Mouse (Mus musculus): Measurements from ENCODE around the gene Lims1. TPM values are rescaled to one million over a fixed set of nuclear protein-coding genes. Genes with fewer than 3 reads are reported as not detected.
"Not testable (repeated sequence)": the region's sequence is repeated elsewhere in the genome, so short reads cannot be mapped to it uniquely, and the experiment has no call there.

The Lims1 gene
- total RNA-seq (2021), result 10 to 100 TPM; 22.1 to 22.7 TPM
- long read RNA-seq, experiment 1, full-length matches to known transcripts, result 21 of 29 reads
- long read RNA-seq, experiment 1, partial matches to known transcripts, result 2 of 29 reads
- long read RNA-seq, experiment 1, other reads (novel, unspliced or antisense), result 6 of 29 reads
- long read RNA-seq, experiment 2, full-length matches to known transcripts, result 7 of 12 reads
- long read RNA-seq, experiment 2, partial matches to known transcripts, result 0 of 12 reads
- long read RNA-seq, experiment 2, other reads (novel, unspliced or antisense), result 5 of 12 reads

DNA sequence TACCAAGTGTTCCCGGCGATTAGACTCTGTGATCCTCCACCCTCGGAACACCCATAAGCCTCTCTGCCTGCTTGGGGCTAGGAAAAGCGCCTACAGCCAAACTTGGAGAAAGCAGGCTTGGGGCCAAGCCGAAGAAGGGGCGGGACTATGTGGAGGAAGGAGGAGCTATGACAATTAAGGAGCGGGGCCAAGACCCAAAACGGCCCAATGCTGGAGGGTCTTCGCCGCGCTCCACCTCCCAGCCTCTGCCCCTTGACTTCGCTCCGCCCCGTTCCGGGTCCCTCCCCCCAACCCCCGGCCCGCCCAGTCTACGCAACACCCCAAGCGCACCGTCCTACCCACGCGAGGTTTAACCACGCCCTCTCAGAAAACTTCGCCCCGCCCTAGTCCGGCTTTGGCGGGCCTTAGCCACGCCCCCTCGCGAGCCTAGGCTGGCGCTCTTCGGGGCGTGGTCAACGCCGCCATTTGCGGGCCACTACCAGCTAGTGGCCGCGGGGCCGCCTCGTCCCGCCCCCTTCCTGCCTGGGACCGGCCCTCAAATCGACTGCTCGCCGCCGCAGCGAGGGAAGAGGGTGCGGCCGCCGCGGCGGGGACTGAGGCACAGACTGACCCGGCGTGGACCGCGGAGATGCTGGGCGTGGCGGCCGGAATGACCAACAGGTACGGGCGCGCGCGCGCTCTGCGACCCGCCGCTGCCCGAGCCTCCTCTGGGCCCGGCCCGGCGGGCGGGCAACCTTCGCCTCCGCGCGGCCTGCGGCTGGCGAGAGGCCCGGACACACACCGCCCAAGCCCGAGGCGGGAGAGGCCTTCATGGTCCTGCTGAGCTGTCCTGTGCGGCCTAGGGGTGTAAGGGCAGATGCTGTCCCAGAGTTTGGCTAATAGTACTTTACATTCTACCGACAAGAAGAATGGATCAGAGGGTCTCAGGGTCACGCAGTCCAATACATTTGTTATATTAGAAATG is at the start of gene Lims1:
Gene Lims1, plus strand, starts transcription at position 439 of the 964 bp plus-strand sequence.
- peak; percentile 95 to 96 for DNase-seq (ENCODE audit: low spot score in 2 of 2)

DNA sequence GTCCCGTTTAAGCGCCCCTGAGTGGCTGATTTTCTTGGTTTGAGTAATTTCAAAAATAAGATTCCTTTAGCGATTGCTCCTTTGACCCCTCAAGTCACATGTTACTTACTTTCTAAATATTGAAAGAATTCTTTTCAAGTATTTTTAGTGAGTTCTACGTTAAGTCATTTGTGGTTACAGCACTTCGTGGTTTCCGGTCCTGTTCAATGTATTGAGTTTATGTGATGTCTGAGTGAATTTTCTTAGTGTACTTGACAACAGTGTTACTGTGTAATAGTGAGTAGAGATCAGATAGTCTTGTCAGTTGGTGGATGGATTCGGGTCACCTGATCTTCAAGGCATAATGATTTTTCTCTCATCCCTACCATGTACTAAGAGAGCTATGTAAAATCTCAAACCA is 41.0 kb upstream of the Lims1 start:
- no peak for DNase-seq (ENCODE audit: low spot score in 2 of 2)

DNA sequence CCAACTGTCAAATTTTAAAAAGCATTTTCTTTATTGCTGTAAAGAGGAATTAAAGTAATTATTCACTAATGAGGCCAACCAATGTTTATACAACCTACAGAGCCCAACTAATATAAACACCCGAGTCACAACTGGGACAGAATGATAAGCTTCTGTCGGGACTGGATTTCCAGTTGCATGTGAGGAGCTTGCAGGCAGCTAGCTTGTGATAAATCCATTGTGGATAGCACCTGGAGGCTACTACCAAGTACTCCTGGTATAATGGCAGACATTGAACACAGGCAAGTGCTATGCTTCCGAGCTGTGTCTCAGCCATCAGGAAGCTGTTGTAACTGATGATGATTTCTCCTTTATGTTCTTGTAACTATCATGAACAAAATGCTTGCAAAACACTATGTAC is 32.5 kb upstream of the Lims1 start:
- no peak for DNase-seq (ENCODE audit: low spot score in 2 of 2)

DNA sequence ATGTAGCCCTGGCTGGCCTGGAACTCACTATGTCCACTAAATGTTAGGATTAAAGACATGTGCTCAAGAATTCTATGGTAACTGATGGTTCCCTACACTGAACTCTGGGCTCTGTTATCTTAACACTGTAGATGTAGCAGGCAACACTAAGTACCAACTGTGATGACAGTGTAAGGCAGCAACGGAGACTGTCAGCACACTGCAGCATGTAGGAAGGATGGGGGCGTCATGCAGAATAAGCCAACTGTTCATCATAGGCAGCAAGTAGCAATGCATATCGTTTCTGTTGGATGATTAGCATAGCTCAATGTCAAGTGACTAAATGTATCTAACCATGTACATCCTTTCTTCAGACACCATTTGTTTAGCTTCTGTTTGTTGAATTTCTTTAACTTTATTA is 29.0 kb upstream of the Lims1 start:
- DNase-seq (ENCODE audit: low spot score in 2 of 2), result peak in 1 of 2 experiments; percentile 36

DNA sequence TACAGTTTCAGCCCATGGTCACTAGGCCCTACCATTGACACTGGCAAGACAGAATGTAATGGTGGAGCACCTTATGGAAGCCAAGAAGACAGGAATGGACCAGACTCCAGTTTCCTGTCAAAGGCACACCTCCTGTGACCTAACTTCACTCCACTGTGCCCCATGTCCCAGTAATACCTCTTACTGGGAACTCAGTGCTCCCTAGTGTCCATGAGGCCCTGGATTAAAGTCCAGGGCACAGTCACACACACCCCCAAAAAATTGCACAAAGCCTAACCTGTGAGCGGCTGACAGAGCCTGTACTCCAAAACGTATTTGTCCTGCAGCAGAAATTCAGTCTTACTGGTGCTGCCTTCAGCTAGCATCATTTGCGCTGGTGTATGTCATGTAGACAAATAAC is 27.7 kb upstream of the Lims1 start:
- DNase-seq (ENCODE audit: low spot score in 2 of 2), result no peak

- no peak for DNase-seq (ENCODE audit: low spot score in 2 of 2)
Observed at GRCm38 (mm10) chr10:58304996-58305395, 18.3 kb upstream of the Lims1 start.

DNA sequence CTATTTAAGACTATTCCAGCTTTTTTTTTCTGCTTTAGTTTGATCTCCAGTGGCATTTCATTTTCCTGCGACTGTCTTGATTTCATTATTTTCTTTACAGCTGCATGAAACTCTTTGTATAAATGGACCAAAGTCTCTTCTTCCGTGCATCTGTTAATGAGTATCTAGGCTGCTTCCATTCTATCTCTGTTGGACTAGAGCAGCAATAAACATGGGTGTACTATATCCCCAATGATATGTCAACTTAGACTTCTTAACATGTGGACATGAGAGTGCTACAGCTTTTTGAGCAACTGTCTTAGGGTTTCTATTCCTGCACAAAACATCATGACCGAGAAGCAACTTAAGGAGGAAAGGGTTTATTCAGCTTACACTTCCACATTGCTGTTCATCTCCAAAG is 16.4 kb upstream of the Lims1 start:
- no peak for DNase-seq (ENCODE audit: low spot score in 2 of 2)

DNA sequence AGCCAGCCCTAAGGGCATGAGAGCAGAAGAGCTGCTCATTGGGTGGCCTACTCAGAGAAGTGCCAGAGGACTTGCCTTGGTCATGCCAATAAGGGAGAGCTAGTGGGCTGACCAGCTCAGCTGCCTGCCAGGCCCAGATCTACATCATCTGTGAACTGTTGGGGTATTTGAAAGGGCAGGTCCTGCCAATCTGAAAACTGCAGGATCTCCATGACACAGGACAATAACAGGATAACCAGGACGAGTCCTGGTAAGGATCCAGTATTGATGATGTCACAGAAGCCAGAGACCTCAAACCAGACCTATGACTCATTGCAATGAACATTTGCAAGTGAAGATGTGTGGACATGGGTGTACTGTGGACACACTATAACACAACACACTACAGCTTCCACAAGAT is 12.5 kb upstream of the Lims1 start:
- no peak for DNase-seq (ENCODE audit: low spot score in 2 of 2)

GRCm38 (mm10) chr10:58312887-58313286 is 10.4 kb upstream of the Lims1 start:
- no peak for DNase-seq (ENCODE audit: low spot score in 2 of 2)

GRCm38 (mm10) chr10:58320881-58321280 is 2.4 kb upstream of the Lims1 start:
- no peak for DNase-seq (ENCODE audit: low spot score in 2 of 2)

DNA sequence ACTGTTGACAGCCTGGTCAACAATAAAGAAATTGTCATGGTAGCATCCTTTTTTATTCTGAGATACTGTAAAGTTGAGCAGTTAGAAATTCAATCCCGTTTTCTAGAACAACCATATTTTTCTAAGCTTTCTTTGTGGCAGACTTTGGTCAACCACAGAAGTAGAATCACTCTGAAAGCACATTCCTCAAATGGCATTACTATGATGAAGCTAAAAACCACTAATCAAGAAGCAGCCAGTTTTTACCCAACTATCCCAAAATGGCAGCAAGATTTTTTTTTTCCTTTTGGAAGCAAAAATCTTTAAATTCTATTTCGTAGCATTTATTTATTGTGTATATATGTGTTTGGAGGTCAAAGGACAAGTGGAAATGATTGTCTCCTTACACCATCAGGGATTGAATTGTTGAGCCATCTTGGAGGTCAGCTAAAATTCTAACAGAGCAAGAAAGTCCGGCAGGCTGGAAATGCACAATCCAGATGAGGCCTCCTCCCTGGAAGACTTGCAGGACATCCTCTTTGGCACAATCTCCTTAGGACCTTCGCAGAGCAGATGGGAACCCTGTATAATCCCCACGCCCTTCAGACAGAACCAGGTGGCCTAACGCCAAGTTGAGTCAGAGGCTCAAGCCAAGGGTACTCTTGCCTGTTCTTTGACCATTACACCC is 772 bp upstream of the Lims1 start:
- no peak for DNase-seq (ENCODE audit: low spot score in 2 of 2)

DNA sequence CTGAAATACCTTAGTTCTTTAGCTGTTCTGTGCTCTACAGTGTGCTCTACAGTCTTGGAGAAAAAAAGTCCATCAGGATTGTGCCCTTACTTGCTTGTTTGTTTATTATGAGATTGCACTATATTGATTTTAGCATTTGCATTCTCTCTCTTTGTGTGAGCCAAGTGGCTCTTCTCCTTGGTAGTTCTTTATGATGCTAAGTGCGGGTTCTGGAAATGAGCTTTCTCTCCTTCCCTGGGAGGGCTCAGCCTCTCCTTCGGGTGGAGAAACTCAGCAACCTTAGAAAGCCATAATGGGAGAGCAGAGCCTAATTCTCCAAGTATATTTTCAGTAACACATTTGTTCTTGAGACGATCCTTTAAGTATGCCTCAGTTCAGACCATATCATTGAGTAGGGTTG is 3.0 kb downstream of the Lims1 start:
- no peak for DNase-seq (ENCODE audit: low spot score in 2 of 2)

- DNase-seq (ENCODE audit: low spot score in 2 of 2), result not testable (repeated sequence)
Observed at GRCm38 (mm10) chr10:58327836-58328235, 4.6 kb downstream of the Lims1 start.

GRCm38 (mm10) chr10:58328517-58329108 is 5.3 kb downstream of the Lims1 start:
- DNase-seq (ENCODE audit: low spot score in 2 of 2), result no peak

GRCm38 (mm10) chr10:58330635-58331034 is 7.4 kb downstream of the Lims1 start:
- DNase-seq (ENCODE audit: low spot score in 2 of 2), result no peak

GRCm38 (mm10) chr10:58331741-58332140 is 8.5 kb downstream of the Lims1 start:
- DNase-seq (ENCODE audit: low spot score in 2 of 2), result peak in 1 of 2 experiments; percentile 17

DNA sequence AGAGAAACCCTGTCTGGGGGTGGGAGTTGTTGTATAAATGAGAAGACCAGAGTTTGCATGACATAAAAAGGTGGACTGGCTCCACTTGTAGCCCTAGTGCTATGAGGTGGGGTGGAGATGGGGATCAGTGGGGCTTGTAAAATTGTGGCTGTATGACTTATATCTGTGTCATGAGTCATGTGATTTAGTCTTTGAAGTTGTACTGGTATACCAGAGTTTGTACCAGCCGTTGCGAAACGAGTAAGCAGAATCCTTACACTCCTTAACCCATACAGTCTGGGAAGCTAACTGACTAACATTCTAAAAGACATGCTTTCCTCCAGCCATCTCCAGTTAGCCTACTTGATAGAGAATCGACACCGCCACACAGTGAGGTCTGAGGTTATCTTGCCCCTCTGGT is 10.1 kb downstream of the Lims1 start:
- no peak for DNase-seq (ENCODE audit: low spot score in 2 of 2)

DNA sequence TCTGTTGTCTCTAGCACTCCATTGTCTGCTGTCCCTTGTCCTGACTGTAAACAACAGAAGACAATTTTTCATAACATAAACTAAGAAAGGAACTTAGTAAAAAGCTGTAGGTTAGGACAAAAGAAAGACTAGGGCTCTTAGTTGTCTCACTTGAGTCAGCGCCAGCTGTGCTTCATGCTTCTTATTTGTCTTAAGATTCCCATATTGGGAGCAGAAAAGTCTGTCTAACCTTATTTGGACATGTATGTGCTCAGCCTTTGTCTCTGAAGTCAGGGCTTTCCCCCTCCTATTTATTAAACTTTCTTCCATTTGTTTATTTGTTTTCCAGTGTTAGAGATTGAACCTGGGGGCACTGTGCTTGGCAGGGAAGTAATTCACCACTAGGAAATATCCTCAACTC is 12.9 kb downstream of the Lims1 start:
- no peak for DNase-seq (ENCODE audit: low spot score in 2 of 2)

DNA sequence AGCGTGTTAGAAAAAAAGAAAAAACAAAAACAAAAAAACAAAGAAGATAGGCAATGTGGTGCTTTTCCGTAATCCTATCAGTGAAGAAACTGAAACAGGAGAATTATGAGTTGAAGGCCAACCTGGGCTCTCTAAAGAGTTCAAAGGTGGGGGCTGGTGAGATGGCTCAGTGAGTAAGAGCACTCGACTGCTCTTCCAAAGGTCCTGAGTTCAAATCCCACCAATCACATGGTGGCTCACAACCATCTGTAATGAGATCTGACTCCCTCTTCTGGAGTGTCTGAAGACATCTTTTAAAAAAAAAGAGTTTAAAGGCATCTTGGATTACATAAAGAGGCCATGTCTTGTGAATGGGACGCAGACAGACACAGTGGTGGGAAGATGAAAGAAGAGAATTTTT is 13.8 kb downstream of the Lims1 start:
- DNase-seq (ENCODE audit: low spot score in 2 of 2), result not testable (repeated sequence)

DNA sequence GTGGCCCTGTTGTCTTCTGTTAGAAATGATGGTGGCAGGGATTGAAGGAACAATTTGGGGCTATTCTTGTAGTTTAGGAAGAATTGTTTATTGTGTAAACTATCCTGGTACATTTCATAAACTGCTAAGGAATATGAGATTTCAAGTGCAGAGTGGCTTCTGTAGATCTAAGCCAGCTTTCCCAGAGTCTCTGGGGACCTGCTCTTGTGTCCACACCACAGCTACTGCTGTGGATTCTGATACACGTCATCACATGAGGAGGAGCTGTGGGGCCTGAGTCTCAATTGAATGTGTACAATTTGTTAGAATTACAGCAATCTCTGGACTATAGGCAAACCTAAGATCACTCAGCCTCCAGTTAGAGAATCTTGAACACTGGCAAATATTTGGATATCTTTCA is 15.3 kb downstream of the Lims1 start:
- no peak for DNase-seq (ENCODE audit: low spot score in 2 of 2)

GRCm38 (mm10) chr10:58341685-58342084 is 18.4 kb downstream of the Lims1 start:
- DNase-seq (ENCODE audit: low spot score in 2 of 2), result no peak

Measured in left cerebral cortex, adult 18-20 months (tissue).